Mouse (Mus musculus) MEL (cell line): ENCODE results near the gene Camta2.

ENCODE experiments used
- CTCF ChIP-seq, 3 experiments: IDR thresholded peaks in 2 of 3; conservative IDR thresholded peaks in 1 of 3; 2 replicates each; pipeline ENCODE4 v1.5.1; 2011 to 2012; ENCODE audit warnings: low read length in 3 of 3, low read depth in 2 of 3, mild to moderate bottlenecking in 2 of 3, improper control_type of control experiment in 1 of 3, inconsistent platforms in 1 of 3, mixed read lengths in 1 of 3, moderate library complexity in 1 of 3; ENCODE audit not compliant: control insufficient read depth in 1 of 3, insufficient read depth in 1 of 3, poor library complexity in 1 of 3, severe bottlenecking in 1 of 3
- ELF1 ChIP-seq: IDR thresholded peaks from 2 replicates; pipeline ENCODE4 v1.6.1; 2014; ENCODE audit warnings: low read depth, mild to moderate bottlenecking, inconsistent platforms, low read length, improper control_type of control experiment, moderate library complexity
- MAZ ChIP-seq: IDR thresholded peaks from 2 replicates; pipeline ENCODE4 v1.6.1; 2012; ENCODE audit warnings: low read depth, mild to moderate bottlenecking, inconsistent platforms, low read length, improper control_type of control experiment
- POLR2A ChIP-seq, 2 experiments: IDR thresholded peaks; 2 replicates each; pipeline ENCODE4 v1.6.1; 2011 to 2012; ENCODE audit warnings: low read length in 2 of 2, mild to moderate bottlenecking in 2 of 2, control low read depth in 1 of 2, improper control_type of control experiment in 1 of 2, low read depth in 1 of 2, moderate library complexity in 1 of 2; ENCODE audit not compliant: control insufficient read depth in 1 of 2, insufficient read depth in 1 of 2, poor library complexity in 1 of 2
- SMC3 ChIP-seq: IDR thresholded peaks from 2 replicates; pipeline ENCODE4 v1.6.1; 2011; ENCODE audit warnings: low read depth, low read length, improper control_type of control experiment
- TBP ChIP-seq: IDR thresholded peaks from 2 replicates; pipeline ENCODE4 v1.8.0; 2011; ENCODE audit warnings: low read depth, low read length, improper control_type of control experiment
- USF1 ChIP-seq: IDR thresholded peaks from 2 replicates; pipeline ENCODE4 v1.6.1; 2014; ENCODE audit warnings: low read depth, mild to moderate bottlenecking, inconsistent platforms, low read length, improper control_type of control experiment, moderate library complexity

DNA sequence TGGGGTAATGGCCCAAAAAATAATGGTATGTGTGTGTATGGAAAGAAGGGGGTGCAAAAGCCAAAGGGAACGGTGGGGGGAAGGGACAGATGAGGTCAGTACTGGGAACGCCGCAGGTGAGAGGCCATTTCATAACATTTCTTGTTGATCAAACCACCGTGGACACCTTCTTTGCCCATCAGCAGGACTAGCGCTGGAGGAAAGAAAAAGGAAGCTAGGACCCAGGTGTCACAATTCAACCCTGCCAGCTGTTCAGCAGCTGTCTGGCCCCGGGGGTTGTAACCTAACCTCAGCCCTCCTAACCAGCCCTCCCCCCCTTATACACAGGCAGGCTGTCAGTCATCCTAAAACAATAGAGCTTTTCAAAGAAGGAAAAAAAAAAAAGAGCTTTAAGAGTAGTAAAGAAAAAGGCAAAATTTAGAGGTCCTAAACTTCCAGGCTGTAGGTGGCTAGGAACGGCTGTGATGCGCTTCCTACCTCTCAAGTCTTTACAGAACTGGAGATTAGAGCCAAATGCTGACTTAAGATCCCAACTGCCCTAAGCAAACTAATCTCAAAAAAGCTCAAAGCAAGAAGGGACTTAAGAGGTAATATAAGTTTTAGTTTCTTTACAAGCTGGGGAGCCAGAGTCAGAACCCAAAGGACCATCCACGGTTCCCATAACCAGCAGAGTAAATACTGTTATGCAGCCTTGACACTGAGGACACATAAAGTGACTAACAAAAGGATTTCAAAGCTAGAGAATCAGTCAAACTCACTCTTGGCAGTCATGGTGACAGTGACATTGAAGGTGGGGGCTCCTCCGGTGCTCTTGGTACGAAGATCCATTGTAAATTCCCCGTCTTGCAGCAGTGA lies 35.6 kb downstream of the Camta2 start:
- TF ChIP-seq CTCF (IDR thresholded peaks at IDR 0.05 in 2 of 3, conservative IDR thresholded peaks at IDR 0.05 in 1 of 3; ENCODE audit: control insufficient read depth in 1 of 3, insufficient read depth in 1 of 3, low read depth in 2 of 3, low read length in 3 of 3, poor library complexity in 1 of 3, severe bottlenecking in 1 of 3) (no peak), TBP (no peak), MAZ (no peak), SMC3 (no peak), POLR2A (IDR thresholded peaks at IDR 0.05; ENCODE audit: control insufficient read depth in 1 of 2, insufficient read depth in 1 of 2, low read depth in 1 of 2, low read length in 2 of 2, poor library complexity in 1 of 2) (no peak; a peak in 1 of 4 replicates), ELF1 (no peak), USF1 (no peak)
